Mouse (Mus musculus) CH12.LX (cell line): ENCODE measurements around the gene Tyk2. TPM values are rescaled to one million over a fixed set of nuclear protein-coding genes. Genes with fewer than 3 reads are reported as not detected.
A peak's percentile ranks its signal among the peaks of the same experiment; 100 is the strongest.

ENCODE experiments used
- DNase-seq: peaks from one replicate; pipeline ENCODE4 v3.0.0-alpha.2; 2013; ENCODE audit errors: extremely low read depth
- H3K27ac ChIP-seq: 2 replicates; pipeline ENCODE4 v1.5.1; 2012; ENCODE audit warnings: low read depth, mild to moderate bottlenecking, control low read depth, moderate library complexity; ENCODE audit not compliant: insufficient read depth
- H3K27me3 ChIP-seq: replicated peaks from 2 replicates; pipeline ENCODE3; 2012; ENCODE audit warnings: inconsistent platforms
- H3K36me3 ChIP-seq, 2 experiments: replicated peaks in 1 of 2; 2 replicates each; pipeline versions ENCODE3 to v1.6.1; 2012; ENCODE audit warnings: inconsistent platforms in 1 of 2, low read length in 1 of 2, mild to moderate bottlenecking in 1 of 2, mixed read lengths in 1 of 2, moderate library complexity in 1 of 2; ENCODE audit not compliant: control insufficient read depth in 1 of 2, insufficient read depth in 1 of 2
- H3K4me1 ChIP-seq, 2 experiments: 2 replicates each; pipeline ENCODE4 v1.6.1; 2012; ENCODE audit warnings: inconsistent platforms in 1 of 2, moderate library complexity in 1 of 2; ENCODE audit not compliant: insufficient read depth in 2 of 2, control insufficient read depth in 1 of 2
- H3K4me2 ChIP-seq: 2 replicates; pipeline ENCODE4 v1.6.1; 2012; ENCODE audit warnings: low read depth, mild to moderate bottlenecking, control low read depth; ENCODE audit not compliant: poor library complexity, insufficient read depth, severe bottlenecking
- H3K4me3 ChIP-seq, 3 experiments: fragments of 150-350 bp in 1 of 3; sonication (generic) in 1 of 3; replicated peaks in 1 of 3; 2 replicates each; pipeline versions ENCODE3 to v1.5.1; 2011 to 2012; ENCODE audit warnings: low read depth in 2 of 3, low read length in 2 of 3, mild to moderate bottlenecking in 2 of 3, moderate library complexity in 2 of 3, control low read depth in 1 of 3, improper control_type of control experiment in 1 of 3, inconsistent platforms in 1 of 3, mixed read lengths in 1 of 3; ENCODE audit not compliant: poor library complexity in 1 of 3
- H3K79me2 ChIP-seq: replicated peaks from 2 replicates; pipeline ENCODE4 v1.6.1; 2012; ENCODE audit warnings: mild to moderate bottlenecking, moderate library complexity; ENCODE audit not compliant: control insufficient read depth, poor library complexity, insufficient read depth, severe bottlenecking; ENCODE audit errors: extremely low read depth
- H3K9ac ChIP-seq: 2 replicates; pipeline ENCODE4 v1.6.1; 2012; ENCODE audit warnings: low read depth, mild to moderate bottlenecking, control low read depth, moderate library complexity; ENCODE audit not compliant: insufficient read depth
- H3K9me3 ChIP-seq: replicated peaks from 2 replicates; pipeline ENCODE3; 2012; ENCODE audit warnings: low read length, inconsistent platforms, mixed read lengths
- BHLHE40 ChIP-seq: IDR thresholded peaks from 2 replicates; pipeline ENCODE4 v1.6.1; 2011; ENCODE audit warnings: mild to moderate bottlenecking, low read depth, low read length, improper control_type of control experiment
- CTCF ChIP-seq, 2 experiments: IDR thresholded peaks in 1 of 2; conservative IDR thresholded peaks in 1 of 2; 2 replicates each; pipeline ENCODE4 v1.5.1; 2011 to 2012; ENCODE audit warnings: low read depth in 2 of 2, low read length in 2 of 2, improper control_type of control experiment in 1 of 2, inconsistent platforms in 1 of 2, mild to moderate bottlenecking in 1 of 2, moderate library complexity in 1 of 2
- EP300 ChIP-seq: IDR thresholded peaks from 2 replicates; pipeline ENCODE4 v1.6.1; 2011; ENCODE audit warnings: low read length, improper control_type of control experiment
- HCFC1 ChIP-seq: IDR thresholded peaks from 2 replicates; pipeline ENCODE4 v1.6.1; 2012; ENCODE audit warnings: low read depth, mild to moderate bottlenecking, inconsistent platforms, low read length, improper control_type of control experiment
- IRF4 ChIP-seq: IDR thresholded peaks from 2 replicates; pipeline ENCODE4 v1.6.1; 2014; ENCODE audit warnings: low read depth, mild to moderate bottlenecking, inconsistent platforms, low read length, improper control_type of control experiment
- JUN ChIP-seq: IDR thresholded peaks from 2 replicates; pipeline ENCODE4 v1.6.1; 2011; ENCODE audit warnings: low read depth, mild to moderate bottlenecking, low read length, improper control_type of control experiment, moderate library complexity; ENCODE audit not compliant: insufficient read depth
- JUND ChIP-seq: conservative IDR thresholded peaks from 2 replicates; pipeline ENCODE4 v1.6.1; 2011; ENCODE audit warnings: low read depth, low read length, improper control_type of control experiment
- NELFE ChIP-seq: IDR thresholded peaks from 2 replicates; pipeline ENCODE4 v1.6.1; 2011; ENCODE audit warnings: low read depth, low read length, improper control_type of control experiment
- NRF1 ChIP-seq: IDR thresholded peaks from 2 replicates; pipeline ENCODE4 v1.6.1; 2014; ENCODE audit warnings: low read depth, mild to moderate bottlenecking, inconsistent platforms, low read length, improper control_type of control experiment, moderate library complexity
- POLR2A ChIP-seq: IDR thresholded peaks from 2 replicates; pipeline ENCODE4 v1.6.1; 2011; ENCODE audit warnings: low read depth, mild to moderate bottlenecking, improper control_type of control experiment, low read length
- POLR2AphosphoS2 ChIP-seq: IDR thresholded peaks from 2 replicates; pipeline ENCODE4 v1.6.1; 2011; ENCODE audit warnings: low read depth, low read length, improper control_type of control experiment
- RCOR1 ChIP-seq: conservative IDR thresholded peaks from 2 replicates; pipeline ENCODE4 v1.6.1; 2012; ENCODE audit warnings: low read depth, mild to moderate bottlenecking, inconsistent platforms, low read length, improper control_type of control experiment
- SIN3A ChIP-seq: IDR thresholded peaks from 2 replicates; pipeline ENCODE4 v1.6.1; 2012; ENCODE audit warnings: low read length, improper control_type of control experiment, inconsistent platforms
- SMC3 ChIP-seq: IDR thresholded peaks from 2 replicates; pipeline ENCODE4 v1.6.1; 2011; ENCODE audit warnings: low read depth, low read length, improper control_type of control experiment
- ZMIZ1 ChIP-seq: IDR thresholded peaks from 2 replicates; pipeline ENCODE4 v1.6.1; 2012; ENCODE audit warnings: low read depth, mild to moderate bottlenecking, inconsistent platforms, low read length, improper control_type of control experiment
- dilution Hi-C: fragments of 300-500 bp; cut with MboI; formaldehyde crosslinking; loops from 2 replicates; pipeline ENCODE4 v1.14.3; 2020; ENCODE audit warnings: low sequenced_read_pairs; ENCODE audit not compliant: extremely low pct_unique_long_range_greater_than_20kb, extremely low pct_ligation_motif_present
- in situ Hi-C: fragments of 300-500 bp; cut with MboI; formaldehyde crosslinking; loops from 3 replicates; pipeline ENCODE4 v1.14.3; 2019; ENCODE audit warnings: low sequenced_read_pairs, low pct_ligation_motif_present, low pct_unique_long_range_greater_than_20kb, mixed read lengths
- polyA plus RNA-seq: library from polyadenylated mRNA; unstranded; fragments of >175 nt; gene quantifications from 2 replicates; pipeline ENCODE4 v1.2.1, GENCODE M21; 2012; ENCODE audit warnings: low read depth; ENCODE audit not compliant: insufficient read length
- total RNA-seq, 2 experiments: library from RNA; depleted of rRNA; stranded (reverse); fragments of 300-350 nt in 1 of 2; fragments of >200 nt in 1 of 2; gene quantifications; 2 replicates each; pipeline ENCODE4 v1.2.3; 2012 to 2014

Gene Tyk2
- total and polyA plus RNA-seq, 3 experiments = 40.6 to 80.0 (median 49.6) TPM

DNA sequence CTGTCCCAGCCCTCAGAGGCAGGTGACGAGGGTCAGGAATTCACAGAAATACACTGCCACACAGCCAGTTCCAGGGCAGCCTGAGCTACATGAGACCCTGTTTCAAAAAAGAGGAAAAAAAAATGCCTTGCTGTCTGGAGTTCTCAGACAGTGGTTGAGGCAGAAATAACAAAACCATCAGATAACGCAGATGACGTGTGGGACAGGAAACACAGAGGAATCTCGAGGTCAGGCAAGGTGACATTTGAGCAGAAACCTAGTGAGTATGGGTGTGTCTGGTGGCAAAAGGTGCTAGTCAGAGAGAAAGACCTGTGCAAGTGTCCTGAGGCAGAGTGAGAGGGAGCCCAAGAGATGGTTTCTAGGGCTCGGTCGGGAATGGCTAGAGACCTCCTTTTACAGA lies 41.3 kb upstream of the Tyk2 start:
- H3K36me3 ChIP-seq = no peaks in the 10 kb centered on the region
- H3K4me1 ChIP-seq = peaks cover 6 to 27% of the 10 kb centered on the region in 2 experiments
- H3K27ac ChIP-seq = no peak overlapping the region
- no peak for DNase-seq
- H3K4me2 ChIP-seq = no peak overlapping the region
- dilution Hi-C loops = no loop called here
- H3K9ac ChIP-seq = no peak overlapping the region
- no peaks in the 10 kb centered on the region for H3K9me3 ChIP-seq
- no peaks in the 10 kb centered on the region for H3K79me2 ChIP-seq
- TF ChIP-seq EP300 (no peak), BHLHE40 (no peak), SMC3 (no peak)
- in situ Hi-C loops = no loop called here
- no peaks in the 10 kb centered on the region for H3K27me3 ChIP-seq
- no peak overlapping the region for H3K4me3 ChIP-seq

DNA sequence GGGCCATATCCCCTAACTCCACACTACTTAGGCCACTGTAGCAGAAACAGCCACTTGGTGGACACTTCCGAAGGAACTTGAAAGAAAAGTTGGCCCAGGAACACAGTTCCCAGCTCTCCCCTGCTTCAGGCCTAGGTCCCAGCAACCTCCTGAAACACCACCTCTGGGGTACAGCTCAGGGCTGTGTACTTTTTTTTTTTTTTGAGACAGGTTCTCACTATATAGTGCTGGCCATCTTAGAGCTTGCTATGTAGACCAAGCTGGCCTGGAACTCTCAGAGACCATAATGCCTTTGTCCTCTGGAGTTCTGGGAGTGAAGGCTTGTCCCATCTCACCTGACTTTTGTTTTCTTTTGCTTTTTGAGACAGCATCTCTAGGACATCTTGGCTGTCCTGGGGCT lies 38.1 kb upstream of the Tyk2 start:
- H3K27ac ChIP-seq = no peak overlapping the region
- DNase-seq = no peak
- in situ Hi-C loops = no loop called here
- peaks cover 13 to 31% of the 10 kb centered on the region in 2 experiments for H3K4me1 ChIP-seq
- dilution Hi-C loops = no loop called here
- no peak overlapping the region for H3K9ac ChIP-seq
- H3K4me2 ChIP-seq = no peak overlapping the region
- TF ChIP-seq NELFE (no peak), ZMIZ1 (no peak), IRF4 (no peak), NRF1 (no peak), POLR2A (no peak), RCOR1 (no peak), JUND (no peak), CTCF (conservative IDR thresholded peaks at IDR 0.05 in 1 of 2, IDR thresholded peaks at IDR 0.05 in 1 of 2; ENCODE audit: low read depth in 2 of 2, low read length in 2 of 2) (no peak), JUN (no peak), SIN3A (no peak), POLR2AphosphoS2 (no peak), HCFC1 (no peak)
- H3K9me3 ChIP-seq = peaks cover 12% of the 10 kb centered on the region
- H3K79me2 ChIP-seq = no peaks in the 10 kb centered on the region
- no peaks in the 10 kb centered on the region for H3K27me3 ChIP-seq
- peak overlapping the region in 1 of 3 experiments; percentile 15 for H3K4me3 ChIP-seq
- peaks cover 0 to 21% of the 10 kb centered on the region in 2 experiments for H3K36me3 ChIP-seq
